Mouse (Mus musculus): ENCODE measurements around the gene Fam162a. TPM values are rescaled to one million over a fixed set of nuclear protein-coding genes. Genes with fewer than 3 reads are reported as not detected.
"Not testable (repeated sequence)": the region's sequence is repeated elsewhere in the genome, so short reads cannot be mapped to it uniquely, and the experiment has no call there.

Fam162a gene
- total and polyA plus RNA-seq, 2 experiments from 2014 or later: 27.4 to 139 TPM

GRCm38 (mm10) chr16:36072410-36073011, 1.1 kb upstream of the Fam162a start:
- Histone ChIP-seq H3K9me3 (ENCODE audit: low read length) (no peaks in the 10 kb centered on the region), H3K9ac (peak overlapping the region; percentile 83), H3K27ac (ENCODE audit: low read depth, low read length) (peak overlapping the region; percentile 96; the same call in 1 of the 2 replicates), H3K27me3 (ENCODE audit: insufficient read depth, low read length) (no peaks in the 10 kb centered on the region), H3K36me3 (ENCODE audit: insufficient read depth) (no peaks in the 10 kb centered on the region), H3K4me3 (ENCODE audit: low read depth, low read length) (peak overlapping the region; percentile 71), H3K4me1 (ENCODE audit: insufficient read depth) (peaks cover 16% of the 10 kb centered on the region), H3K4me2 (ENCODE audit: low read depth) (peak overlapping the region; percentile 79)
- DNase-seq (no peak), ATAC-seq (no peak)
- no peak for TF ChIP-seq CTCF (IDR thresholded peaks at IDR 0.05; ENCODE audit: low read depth)
- WGBS: 32% methylated on average over 8 of the region's 8 CpGs

GRCm38 (mm10) chr16:36071071-36071449, 334 bp downstream of the Fam162a start:
- Histone ChIP-seq H3K4me3 (ENCODE audit: low read depth, low read length) (peak overlapping the region; percentile 71), H3K9me3 (ENCODE audit: low read length) (no peaks in the 10 kb centered on the region), H3K27me3 (ENCODE audit: insufficient read depth, low read length) (no peaks in the 10 kb centered on the region), H3K27ac (ENCODE audit: low read depth, low read length) (peak overlapping the region; percentile 96), H3K4me2 (ENCODE audit: low read depth) (peak overlapping the region; percentile 79), H3K36me3 (ENCODE audit: insufficient read depth) (no peaks in the 10 kb centered on the region), H3K9ac (peak overlapping the region; percentile 83), H3K4me1 (ENCODE audit: insufficient read depth) (peaks cover 16% of the 10 kb centered on the region)
- 0% methylated on average over 16 of the region's 16 CpGs for WGBS
- DNase-seq (no peak), ATAC-seq (peak; percentile 58; the same call in 1 of the 2 replicates)
- TF ChIP-seq CTCF (IDR thresholded peaks at IDR 0.05; ENCODE audit: low read depth): no peak

GRCm38 (mm10) chr16:36069819-36070575, 1.4 kb downstream of the Fam162a start:
- Histone ChIP-seq H3K4me3 (ENCODE audit: low read depth, low read length) (peak overlapping the region; percentile 71; the same call in 1 of the 2 replicates), H3K27me3 (ENCODE audit: insufficient read depth, low read length) (no peaks in the 10 kb centered on the region), H3K27ac (ENCODE audit: low read depth, low read length) (no peak overlapping the region), H3K9me3 (ENCODE audit: low read length) (no peaks in the 10 kb centered on the region), H3K4me2 (ENCODE audit: low read depth) (peak overlapping the region; percentile 79), H3K9ac (no peak overlapping the region), H3K36me3 (ENCODE audit: insufficient read depth) (no peaks in the 10 kb centered on the region), H3K4me1 (ENCODE audit: insufficient read depth) (peaks cover 16% of the 10 kb centered on the region)
- DNase-seq (no peak), ATAC-seq (no peak)
- WGBS: 33% methylated on average over 9 of the region's 9 CpGs
- peak; percentile 49 for TF ChIP-seq CTCF (IDR thresholded peaks at IDR 0.05; ENCODE audit: low read depth)

- peaks cover 16% of the 10 kb centered on the region for H3K4me1 ChIP-seq (ENCODE audit: insufficient read depth)
- 44% methylated on average over 3 of the region's 3 CpGs for WGBS
- DNase-seq (no peak), ATAC-seq (no peak)
- no peaks in the 10 kb centered on the region for H3K9me3 ChIP-seq (ENCODE audit: low read length)
- H3K4me3 ChIP-seq (ENCODE audit: low read depth, low read length): no peak overlapping the region
- H3K27ac ChIP-seq (ENCODE audit: low read depth, low read length): no peak overlapping the region
- no peak overlapping the region for H3K4me2 ChIP-seq (ENCODE audit: low read depth)
- no peaks in the 10 kb centered on the region for H3K36me3 ChIP-seq (ENCODE audit: insufficient read depth)
- H3K27me3 ChIP-seq (ENCODE audit: insufficient read depth, low read length): no peaks in the 10 kb centered on the region
- no peak overlapping the region for H3K9ac ChIP-seq
- no peak for TF ChIP-seq CTCF (IDR thresholded peaks at IDR 0.05; ENCODE audit: low read depth)
Observed at GRCm38 (mm10) chr16:36068356-36068755, 3.0 kb downstream of the Fam162a start.

- no peak overlapping the region for H3K4me2 ChIP-seq (ENCODE audit: low read depth)
- H3K4me1 ChIP-seq (ENCODE audit: insufficient read depth): peaks cover 16% of the 10 kb centered on the region
- TF ChIP-seq CTCF (IDR thresholded peaks at IDR 0.05; ENCODE audit: low read depth): no peak
- no peaks in the 10 kb centered on the region for H3K36me3 ChIP-seq (ENCODE audit: insufficient read depth)
- no peak overlapping the region for H3K27ac ChIP-seq (ENCODE audit: low read depth, low read length)
- H3K27me3 ChIP-seq (ENCODE audit: insufficient read depth, low read length): no peaks in the 10 kb centered on the region
- no peaks in the 10 kb centered on the region for H3K9me3 ChIP-seq (ENCODE audit: low read length)
- H3K9ac ChIP-seq: no peak overlapping the region
- 68% methylated on average over 2 of the region's 2 CpGs for WGBS
- H3K4me3 ChIP-seq (ENCODE audit: low read depth, low read length): no peak overlapping the region
- ATAC-seq (no peak), DNase-seq (no peak)
Observed at GRCm38 (mm10) chr16:36067694-36068093, 3.7 kb downstream of the Fam162a start.

- Histone ChIP-seq H3K4me1 (ENCODE audit: insufficient read depth) (peaks cover 6% of the 10 kb centered on the region), H3K9me3 (ENCODE audit: low read length) (no peaks in the 10 kb centered on the region), H3K4me2 (ENCODE audit: low read depth) (no peak overlapping the region), H3K27ac (ENCODE audit: low read depth, low read length) (no peak overlapping the region), H3K36me3 (ENCODE audit: insufficient read depth) (no peaks in the 10 kb centered on the region), H3K27me3 (ENCODE audit: insufficient read depth, low read length) (no peaks in the 10 kb centered on the region), H3K9ac (no peak overlapping the region), H3K4me3 (ENCODE audit: low read depth, low read length) (no peak overlapping the region)
- 84% methylated on average over 5 of the region's 5 CpGs for WGBS
- DNase-seq (no peak), ATAC-seq (no peak)
- TF ChIP-seq CTCF (IDR thresholded peaks at IDR 0.05; ENCODE audit: low read depth): no peak
Observed at GRCm38 (mm10) chr16:36064904-36065303, 6.5 kb downstream of the Fam162a start.

- ATAC-seq (peak; percentile 56), DNase-seq (no peak)
- H3K4me2 ChIP-seq (ENCODE audit: low read depth): no peak overlapping the region
- no peaks in the 10 kb centered on the region for H3K9me3 ChIP-seq (ENCODE audit: low read length)
- no peaks in the 10 kb centered on the region for H3K4me1 ChIP-seq (ENCODE audit: insufficient read depth)
- no peaks in the 10 kb centered on the region for H3K36me3 ChIP-seq (ENCODE audit: insufficient read depth)
- H3K27ac ChIP-seq (ENCODE audit: low read depth, low read length): no peak overlapping the region
- 59% methylated on average over 2 of the region's 2 CpGs for WGBS
- no peak overlapping the region for H3K9ac ChIP-seq
- H3K27me3 ChIP-seq (ENCODE audit: insufficient read depth, low read length): no peaks in the 10 kb centered on the region
- no peak for TF ChIP-seq CTCF (IDR thresholded peaks at IDR 0.05; ENCODE audit: low read depth)
- no peak overlapping the region for H3K4me3 ChIP-seq (ENCODE audit: low read depth, low read length)
Observed at GRCm38 (mm10) chr16:36063315-36063714, 8.1 kb downstream of the Fam162a start.

GRCm38 (mm10) chr16:36062534-36062933, 8.9 kb downstream of the Fam162a start:
- ATAC-seq; H3K4me3 ChIP-seq (ENCODE audit: low read depth, low read length): not testable (repeated sequence)
- 77% methylated on average over 1 of the region's 1 CpGs for WGBS

More at GRCm38 (mm10) chr16:36062534-36062933, 8.9 kb downstream of the Fam162a start:
- H3K27me3 ChIP-seq (ENCODE audit: insufficient read depth, low read length); H3K36me3 ChIP-seq (ENCODE audit: insufficient read depth); H3K9ac ChIP-seq; H3K27ac ChIP-seq (ENCODE audit: low read depth, low read length); H3K4me1 ChIP-seq (ENCODE audit: insufficient read depth); H3K4me2 ChIP-seq (ENCODE audit: low read depth); H3K9me3 ChIP-seq (ENCODE audit: low read length); DNase-seq: not testable (repeated sequence)

Measured in forebrain, postnatal 0 days (tissue).